Mouse (Mus musculus): ENCODE results near the gene Rhbdf2. TPM values are rescaled to one million over a fixed set of nuclear protein-coding genes. Genes with fewer than 3 reads are reported as not detected.

Rhbdf2 gene
- total RNA-seq (2023), result 10 to 100 TPM; 96.1 to 97.1 TPM

DNA sequence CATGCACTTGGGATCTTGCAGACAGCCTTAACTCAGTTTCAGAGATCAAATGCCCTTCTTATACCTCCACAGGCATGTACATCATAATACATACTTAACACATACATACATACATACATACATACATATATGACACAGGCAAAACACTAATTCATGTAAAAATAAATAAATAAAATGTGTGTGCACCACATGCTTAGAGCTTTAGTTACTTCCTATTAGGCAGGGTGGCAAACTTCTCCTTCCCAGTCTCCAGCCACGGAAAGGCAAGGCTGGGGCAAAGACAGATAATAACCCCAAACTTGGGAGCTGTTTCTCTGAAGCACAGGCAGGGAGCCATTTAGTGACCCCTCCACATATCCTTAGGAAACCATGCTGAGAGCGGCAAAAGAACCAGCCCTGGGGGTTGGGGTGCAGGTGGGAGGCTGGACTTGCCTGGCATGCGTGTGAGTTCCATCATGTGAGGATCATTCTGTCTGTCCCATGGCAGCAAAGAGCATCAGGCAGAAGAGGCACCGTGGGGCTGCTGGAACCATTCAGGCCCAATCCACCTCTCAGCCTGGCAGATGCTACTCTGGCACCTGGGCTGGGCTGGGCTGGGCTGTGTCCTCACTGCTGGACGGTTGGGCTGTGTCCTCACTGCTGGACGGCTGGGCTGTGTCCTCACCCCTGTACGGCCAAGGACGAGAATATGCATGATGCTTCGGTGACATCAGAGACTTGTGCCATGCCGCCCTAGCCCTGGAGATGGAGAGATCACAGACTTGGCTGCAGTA lies at the start of gene Rhbdf2:
Gene Rhbdf2 (minus strand): TSS at position 721 of the 773 bp plus-strand sequence.

DNA sequence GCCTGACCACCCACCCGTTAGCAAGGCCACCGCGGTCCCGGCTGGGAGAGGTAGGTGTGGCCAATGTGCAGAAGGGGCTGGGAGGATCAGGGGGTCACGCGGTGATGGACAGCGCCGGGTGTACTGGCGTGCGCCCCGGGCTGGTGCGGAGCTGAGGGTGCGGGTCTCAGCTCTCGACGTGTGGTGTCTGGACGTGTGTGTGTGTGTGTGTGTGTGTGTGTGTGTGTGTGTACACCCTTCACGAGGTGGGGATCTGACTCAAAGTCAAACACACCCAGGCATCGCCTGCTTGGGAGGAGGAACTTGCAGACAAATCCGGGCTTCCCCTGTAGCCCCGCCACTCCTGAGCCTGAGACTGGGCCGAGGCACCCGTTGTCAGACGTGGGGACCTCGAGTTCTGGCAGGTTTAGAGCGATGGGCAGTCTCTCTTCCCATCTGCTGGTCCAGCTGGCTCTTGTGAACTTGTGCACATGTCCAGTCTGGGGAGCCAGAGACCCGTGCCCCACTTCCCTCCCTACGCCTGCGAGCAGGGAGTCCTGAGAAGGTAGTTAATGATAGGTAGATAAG lies 27.5 kb upstream of the Rhbdf2 start, which contains the start of gene Cygb:
Gene Cygb (minus strand): TSS at position 59 of the 567 bp plus-strand sequence.

DNA sequence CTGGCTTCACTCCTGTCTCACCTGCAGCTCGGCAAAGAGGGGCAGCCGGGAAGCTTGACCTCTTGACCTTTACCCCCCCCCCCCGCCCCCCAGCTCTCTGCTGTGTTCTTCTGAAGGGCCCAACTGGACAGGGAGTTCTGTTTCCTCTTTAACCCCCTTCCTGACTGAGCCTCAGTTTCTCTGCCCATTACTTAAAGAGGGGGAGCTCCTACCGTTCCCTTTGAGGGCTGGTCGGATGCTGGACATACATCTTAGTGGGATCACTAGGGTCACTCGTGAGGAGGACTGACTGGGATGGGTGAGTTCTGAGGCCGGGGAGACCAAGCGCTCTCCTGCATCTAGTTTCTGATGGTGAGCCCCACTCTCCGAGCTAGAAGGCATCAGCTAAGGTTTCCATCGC lies 26.4 kb upstream of the Rhbdf2 start, which contains the start of gene Prcd:
Gene Prcd (plus strand): TSS at position 301 of the 400 bp plus-strand sequence.

DNA sequence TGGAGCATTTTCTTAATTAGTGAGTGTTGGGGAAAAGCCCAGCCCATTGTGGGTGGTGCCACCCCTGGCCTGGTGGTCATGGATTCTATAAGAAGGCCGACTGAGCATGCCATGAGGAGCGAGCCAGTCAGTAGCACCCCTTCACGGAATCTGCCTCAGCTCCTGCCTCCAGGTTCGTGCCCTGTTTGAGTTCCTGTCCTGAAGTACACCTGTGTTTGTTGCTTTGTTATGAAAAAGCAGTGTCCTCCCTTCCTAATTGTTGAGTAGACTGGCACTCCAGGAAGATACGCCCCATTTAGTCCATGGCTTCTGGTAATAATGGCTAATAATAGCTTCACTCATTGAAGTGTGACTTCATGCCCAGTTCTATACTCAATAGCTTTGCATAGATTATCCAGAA lies 40.5 kb downstream of the Rhbdf2 start, which contains the start of gene Aanat:
Gene Aanat (plus strand): TSS at position 123 of the 400 bp plus-strand sequence.

DNA sequence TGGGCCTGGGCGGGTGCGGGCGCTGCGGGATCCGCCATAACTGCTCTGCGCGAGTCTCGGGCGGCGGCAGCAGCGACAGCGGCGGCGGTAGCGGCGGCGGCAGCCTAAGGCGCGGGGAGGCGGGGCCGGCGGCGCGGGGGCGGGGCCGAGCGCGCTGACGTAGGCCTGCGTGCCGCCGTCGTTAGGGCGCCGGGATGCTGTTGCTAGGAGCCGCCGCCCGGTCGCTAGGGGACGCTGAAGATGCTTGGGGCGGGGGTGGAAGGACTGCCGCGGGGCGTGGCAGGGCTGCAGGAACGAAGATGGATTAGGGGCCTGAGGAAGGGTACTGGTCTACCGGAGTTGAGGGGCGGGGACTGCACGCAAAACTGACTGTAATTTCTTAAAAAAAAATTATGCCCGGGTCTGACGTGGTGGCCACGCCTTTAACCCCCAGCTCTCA lies 45.4 kb downstream of the Rhbdf2 start, which contains the start of gene Ube2o:
Gene Ube2o (minus strand): TSS at position 72 of the 439 bp plus-strand sequence.

Other genes with a start within 250 kb of the Rhbdf2 start
- gene Rnf157, start 214.0 kb downstream of the Rhbdf2 start, total RNA-seq (2023), result 1 to 10 TPM; 3.2 to 3.4 TPM
- 100 to 1,000 TPM in 1 of 2 experiments, 10 to 100 TPM in 1; 87.8 to 110 TPM for gene Ubald2, start 192.9 kb downstream of the Rhbdf2 start, total RNA-seq (2023)
- gene Qrich2, start 160.8 kb downstream of the Rhbdf2 start, total RNA-seq (2023), result under 1 TPM in 1 of 2 experiments, not detected in 1; 0.42 TPM
- 10 to 100 TPM; 51.4 to 61.2 TPM for gene Prpsap1, start 132.8 kb downstream of the Rhbdf2 start, total RNA-seq (2023)
- gene Sphk1, start 96.1 kb downstream of the Rhbdf2 start, total RNA-seq (2023), result under 1 TPM in 1 of 2 experiments, not detected in 1; 0.10 TPM
- 10 to 100 TPM; 14.1 to 21.7 TPM for gene Ube2o, start 45.6 kb downstream of the Rhbdf2 start, total RNA-seq (2023)
- gene Aanat, start 40.6 kb downstream of the Rhbdf2 start, total RNA-seq (2023), result not detected
- not detected for gene Prcd, start 26.5 kb upstream of the Rhbdf2 start, total RNA-seq (2023)
- under 1 TPM in 1 of 2 experiments, not detected in 1; 0.43 TPM for gene Cygb, start 27.3 kb upstream of the Rhbdf2 start, total RNA-seq (2023)
- not detected for gene St6galnac1, start 148.5 kb upstream of the Rhbdf2 start, total RNA-seq (2023)
- 1 to 10 TPM; 2.8 to 4.0 TPM for gene Mxra7, start 201.0 kb upstream of the Rhbdf2 start, total RNA-seq (2023)
- gene Mettl23, start 216.3 kb upstream of the Rhbdf2 start, total RNA-seq (2023), result 10 to 100 TPM; 18.6 to 24.5 TPM
- 10 to 100 TPM; 61.0 to 64.1 TPM for gene Jmjd6, start 216.4 kb upstream of the Rhbdf2 start, total RNA-seq (2023)
- 10 to 100 TPM; 24.3 to 26.4 TPM for gene Mfsd11, start 225.4 kb upstream of the Rhbdf2 start, total RNA-seq (2023)
- 100 to 1,000 TPM; 292 to 293 TPM for gene Srsf2, start 226.1 kb upstream of the Rhbdf2 start, total RNA-seq (2023)